8 mouse cellular contexts compared by ENCODE assay signal in the genomic region with DNA sequence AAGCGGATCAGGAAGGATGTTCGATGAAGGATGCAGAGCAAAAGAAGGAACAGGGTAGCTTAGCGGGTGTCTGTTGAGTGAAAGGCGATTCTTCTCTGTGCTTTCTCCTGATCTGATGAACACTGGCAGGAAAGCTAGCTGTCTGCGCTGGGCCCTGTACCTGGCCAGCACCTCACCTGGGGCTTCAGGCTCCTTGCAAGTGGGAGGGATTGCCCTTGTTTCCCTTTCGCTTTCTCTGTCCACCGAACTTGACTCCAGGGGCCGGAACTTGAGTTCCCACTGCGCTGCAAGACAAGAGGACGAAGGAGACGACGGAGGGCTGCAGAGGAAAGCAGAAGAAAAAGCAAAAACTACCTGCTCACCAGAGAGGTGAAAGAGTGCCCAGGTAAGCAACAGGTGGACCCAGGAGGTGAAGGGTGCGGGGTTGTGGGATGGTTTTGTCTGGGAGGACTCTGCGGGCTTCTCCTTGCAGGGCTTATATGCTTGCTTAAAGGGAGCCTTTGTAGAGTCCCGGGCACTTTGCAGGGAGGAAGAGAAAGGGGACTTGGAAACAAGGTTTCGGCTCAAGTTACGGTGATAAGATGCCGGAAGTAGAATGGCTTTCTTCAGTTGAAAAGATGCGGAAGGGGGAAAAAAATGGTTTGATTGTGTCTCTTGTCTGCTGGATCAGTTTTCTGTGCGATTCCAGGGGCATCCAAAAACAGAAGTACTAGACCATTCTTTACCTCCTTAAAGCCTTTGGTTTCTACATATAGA. TPM values are rescaled to one million over a fixed set of nuclear protein-coding genes. Genes with fewer than 3 reads are reported as not detected.
DNase-seq lines count a peak whose midpoint lies in the region; ATAC-seq and TF ChIP-seq lines count a peak whose summit lies in the region.

Gene Rab19, plus strand, starts transcription at position 51 of the 756 bp plus-strand sequence.

- no peak within 1 kb of the TSS for H3K27ac ChIP-seq in ES-E14 (ENCODE audit: insufficient read depth, low read depth, low read length, poor library complexity, severe bottlenecking)
- no peak within 1 kb of the TSS for H3K27ac ChIP-seq in cortical plate, adult 2 months (ENCODE audit: insufficient read depth, low read length)
- H3K27ac ChIP-seq in heart, embryonic 16.5 days (ENCODE audit: low read length): 0 out of 2 replicates have a peak within 1 kb of the TSS, but pooled peaks have one; percentile 34
- no peak within 1 kb of the TSS for H3K27ac ChIP-seq in midbrain, embryonic 10.5 days (replicated peaks)
- H3K27ac ChIP-seq in stomach, postnatal 0 days (replicated peaks): peak within 1 kb of the TSS; percentile 41

- ATAC-seq in heart, embryonic 16.5 days (replicated peaks; ENCODE audit: extremely low read depth, insufficient read depth, low FRiP score): no peak
- peak; percentile 55; the same call in 1 of the 2 replicates for ATAC-seq in stomach, postnatal 0 days (ENCODE audit: low FRiP score, low TSS enrichment)

- in situ Hi-C loops in ES-E14 (cut with MboI; ENCODE audit: low sequenced_read_pairs in 2 of 2, unreplicated experiment in 2 of 2): no loop called here

- no peak within 1 kb of the TSS for H3K9ac ChIP-seq in ES-E14 (ENCODE audit: insufficient read depth, low read depth, low read length, poor library complexity, severe bottlenecking)
- peak within 1 kb of the TSS; percentile 74 for H3K9ac ChIP-seq in heart, embryonic 16.5 days (ENCODE audit: low read length)
- H3K9ac ChIP-seq in stomach, postnatal 0 days (ENCODE audit: low read length): peak within 1 kb of the TSS; percentile 47

- peaks cover 2% of the 10 kb centered on the region in 2 experiments; a peak in 1 of 4 replicates for H3K4me1 ChIP-seq in ES-E14 (ENCODE audit: control insufficient read depth in 2 of 2, insufficient read depth in 2 of 2, low read length in 2 of 2, poor library complexity in 1 of 2)
- peaks cover 2% of the 10 kb centered on the region; the same call in 1 of the 2 replicates for H3K4me1 ChIP-seq in cortical plate, adult 2 months (ENCODE audit: control insufficient read depth, insufficient read depth, low read length)
- H3K4me1 ChIP-seq in heart, embryonic 16.5 days (ENCODE audit: control insufficient read depth, insufficient read depth, low read length): peaks cover 16% of the 10 kb centered on the region
- H3K4me1 ChIP-seq in midbrain, embryonic 10.5 days: peaks cover 29% of the 10 kb centered on the region
- no peaks in the 10 kb centered on the region; the same call in 1 of the 2 replicates for H3K4me1 ChIP-seq in stomach, postnatal 0 days (replicated peaks; ENCODE audit: control insufficient read depth, insufficient read depth)

- no peak for TF ChIP-seq POLR2A in cortical plate, adult 2 months (IDR thresholded peaks at IDR 0.05; ENCODE audit: extremely low read depth, insufficient read depth, low read length)

- TF ChIP-seq CTCF in cortical plate, adult 2 months (IDR thresholded peaks at IDR 0.05; ENCODE audit: extremely low read depth, insufficient read depth, low read length): no peak
- TF ChIP-seq CTCF in stomach, postnatal 0 days (IDR thresholded peaks at IDR 0.05; ENCODE audit: low read depth): no peak

- no peaks in the 10 kb centered on the region for H3K36me3 ChIP-seq in ES-E14 (ENCODE audit: control insufficient read depth, insufficient read depth, low read length, poor library complexity, severe bottlenecking)
- no peaks in the 10 kb centered on the region for H3K36me3 ChIP-seq in heart, embryonic 16.5 days (ENCODE audit: control insufficient read depth, insufficient read depth)
- no peaks in the 10 kb centered on the region for H3K36me3 ChIP-seq in midbrain, embryonic 10.5 days
- no peaks in the 10 kb centered on the region for H3K36me3 ChIP-seq in stomach, postnatal 0 days (ENCODE audit: control insufficient read depth, insufficient read depth, low read length)

- H3K27me3 ChIP-seq in heart, embryonic 16.5 days (ENCODE audit: control insufficient read depth, insufficient read depth, low read length): no peaks in the 10 kb centered on the region; the same call in 1 of the 2 replicates
- peaks cover 35% of the 10 kb centered on the region for H3K27me3 ChIP-seq in midbrain, embryonic 10.5 days (ENCODE audit: low read depth, poor library complexity, severe bottlenecking)
- H3K27me3 ChIP-seq in stomach, postnatal 0 days (ENCODE audit: control insufficient read depth, insufficient read depth, low read length): no peaks in the 10 kb centered on the region

- DNase-seq in ES-E14 (ENCODE audit: low read depth, low spot score): no peak
- peak; percentile 43 to 63 for DNase-seq in kidney, postnatal 25 days
- peak; percentile 27 for DNase-seq in midbrain, embryonic 10.5 days (ENCODE audit: low spot score)
- DNase-seq in stomach, postnatal 0 days (ENCODE audit: low spot score): peak; percentile 73
- DNase-seq in left cerebral cortex, postnatal 4 days: no peak
- DNase-seq in cerebellum, adult 18-20 months: no peak

- no peak for TF ChIP-seq EP300 in stomach, postnatal 0 days (optimal IDR thresholded peaks at IDR 0.05)

- H3K9me3 ChIP-seq in ES-E14 (ENCODE audit: control insufficient read depth, insufficient read depth, low read depth, low read length): no peaks in the 10 kb centered on the region
- H3K9me3 ChIP-seq in heart, embryonic 16.5 days (replicated peaks; ENCODE audit: control insufficient read depth, low read length): no peaks in the 10 kb centered on the region
- no peaks in the 10 kb centered on the region for H3K9me3 ChIP-seq in midbrain, embryonic 10.5 days (replicated peaks)
- H3K9me3 ChIP-seq in stomach, postnatal 0 days (ENCODE audit: control insufficient read depth, low read length): no peaks in the 10 kb centered on the region

- 4% methylated on average over 20 of the region's 20 CpGs for WGBS in heart, embryonic 16.5 days
- 8% methylated on average over 20 of the region's 20 CpGs for WGBS in midbrain, embryonic 10.5 days
- 8% methylated on average over 20 of the region's 20 CpGs for WGBS in stomach, postnatal 0 days

- peak within 1 kb of the TSS; percentile 92 for H3K4me2 ChIP-seq in heart, embryonic 16.5 days (ENCODE audit: low read depth, low read length)
- H3K4me2 ChIP-seq in stomach, postnatal 0 days (replicated peaks; ENCODE audit: low read depth): peak within 1 kb of the TSS; percentile 56

- intact Hi-C loops in left cerebral cortex, postnatal 4 days (cut with DNase I): no loop called here

- peak within 1 kb of the TSS; percentile 25 to 33; a peak in 3 of 4 replicates for H3K4me3 ChIP-seq in ES-E14 (ENCODE audit: insufficient read depth in 1 of 2, low read depth in 1 of 2, low read length in 2 of 2, poor library complexity in 1 of 2, severe bottlenecking in 1 of 2)
- H3K4me3 ChIP-seq in cortical plate, adult 2 months (ENCODE audit: insufficient read depth, low read length): peak within 1 kb of the TSS; percentile 15; the same call in 1 of the 2 replicates
- H3K4me3 ChIP-seq in heart, embryonic 16.5 days (ENCODE audit: low read length): peak within 1 kb of the TSS; percentile 60
- H3K4me3 ChIP-seq in midbrain, embryonic 10.5 days: peak within 1 kb of the TSS; percentile 43
- H3K4me3 ChIP-seq in stomach, postnatal 0 days (ENCODE audit: low read depth, low read length): peak within 1 kb of the TSS; percentile 40

TF ChIP-seq in ES-E14, 5 proteins besides CTCF, POLR2A, EP300 and RAD21:
- TF ChIP-seq CHD2 (IDR thresholded peaks at IDR 0.05; ENCODE audit: low read depth, low read length) (no peak), ZC3H11A (IDR thresholded peaks at IDR 0.05; ENCODE audit: borderline replicate concordance, low read depth, low read length) (no peak), MAFK (IDR thresholded peaks at IDR 0.05; ENCODE audit: insufficient read depth, low read depth, low read length) (no peak), HCFC1 (IDR thresholded peaks at IDR 0.05; ENCODE audit: borderline replicate concordance, insufficient read depth, low read length) (no peak), ZNF384 (IDR thresholded peaks at IDR 0.05; ENCODE audit: low read depth, low read length) (no peak)

RNA-seq across cellular contexts. Expression of gene Rab19, which starts in this region (rescaled TPM):
- 0.53 and 0.62 TPM in 2 replicates for total RNA-seq in ES-E14 (2012; rRNA removed)
- polyA plus RNA-seq in cortical plate, adult 2 months (2012; rRNA removed): 0.08 TPM in 1 of 2 replicates, not detected in the other
- 1.1 and 1.9 TPM in 2 replicates for polyA plus RNA-seq in heart, embryonic 16.5 days (2015; fragmentation: Nextera tagmentation; extraction: Ambion mirVana)
- 0.28 and 0.30 TPM in 2 replicates for polyA plus RNA-seq in midbrain, embryonic 10.5 days (2016; fragmentation: Nextera tagmentation; extraction: Ambion mirVana)
- 5.1 and 5.4 TPM in 2 replicates for polyA plus RNA-seq in stomach, postnatal 0 days (2015; fragmentation: Nextera tagmentation; extraction: Ambion mirVana)
- total RNA-seq in left cerebral cortex, postnatal 4 days (2021): not detected

Comparison
In these comparisons a context has a peak if more than half of its experiments do, and no peak if none do; other contexts are left out.
1. Peak in DNase-seq and H3K4me3 ChIP-seq in midbrain, embryonic 10.5 days; RNA of the gene not detected or under 1 TPM.
2. DNase-seq: peak in kidney, postnatal 25 days (2 of 2) and stomach, postnatal 0 days (single experiment); none in ES-E14 (single experiment), left cerebral cortex, postnatal 4 days (single experiment) and cerebellum, adult 18-20 months (0 of 2).
3. H3K27ac ChIP-seq: peak in heart, embryonic 16.5 days (single experiment) and stomach, postnatal 0 days (single experiment); none in ES-E14 (single experiment), cortical plate, adult 2 months (single experiment) and midbrain, embryonic 10.5 days (single experiment).
4. Peak in every context shown above with its lines, with median percentiles within 50 percentile points of each other: H3K4me3 ChIP-seq.